Mouse (Mus musculus): Measurements from ENCODE around the gene Rrp12.
"Not testable (repeated sequence)": the region's sequence is repeated elsewhere in the genome, so short reads cannot be mapped to it uniquely, and the experiment has no call there.

DNA sequence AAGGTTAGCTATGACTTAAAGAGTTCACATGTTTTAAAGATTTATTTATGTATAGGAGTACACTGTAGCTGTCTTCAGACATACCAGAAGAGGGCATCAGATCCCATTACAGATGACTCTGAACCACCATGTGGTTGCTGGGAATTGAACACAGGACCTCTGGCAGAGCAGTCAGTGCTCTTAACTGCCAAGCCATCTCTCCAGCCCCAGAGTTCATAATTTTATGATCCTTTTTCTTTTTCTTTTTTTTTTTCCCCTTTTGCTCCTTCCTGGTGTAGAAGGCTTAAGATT, 18.6 kb upstream of the Rrp12 start:
- not testable (repeated sequence) for TF ChIP-seq GATA1 (IDR thresholded peaks at IDR 0.05; ENCODE audit: borderline replicate concordance, low read length); FLI1 (IDR thresholded peaks at IDR 0.05; ENCODE audit: low read length)

Measured in megakaryocyte, embryonic 14.5 days (primary cell).